Mouse (Mus musculus): ENCODE results near the gene 4931422A03Rik.

The 4931422A03Rik gene

DNA sequence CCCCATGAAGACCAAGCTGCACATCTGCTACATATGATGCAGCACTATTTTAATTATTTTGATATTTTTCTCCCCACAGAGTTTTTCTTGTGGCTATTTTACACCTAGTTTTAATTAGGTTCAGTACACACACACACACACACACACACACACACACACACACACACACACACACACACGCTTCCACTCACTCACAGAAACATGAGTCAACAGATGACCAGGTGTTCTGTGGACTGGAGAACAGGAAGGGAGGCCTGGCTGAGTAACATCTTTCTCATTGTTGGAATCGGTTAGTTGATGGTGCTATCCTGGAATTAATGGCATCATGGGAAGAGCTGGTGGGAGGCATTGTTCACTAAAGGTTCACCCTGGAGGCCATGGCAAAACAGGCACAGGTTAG, 90.5 kb downstream of the 4931422A03Rik start:
- no peak for DNase-seq (ENCODE audit: extremely low read depth, low read depth, low spot score)

DNA sequence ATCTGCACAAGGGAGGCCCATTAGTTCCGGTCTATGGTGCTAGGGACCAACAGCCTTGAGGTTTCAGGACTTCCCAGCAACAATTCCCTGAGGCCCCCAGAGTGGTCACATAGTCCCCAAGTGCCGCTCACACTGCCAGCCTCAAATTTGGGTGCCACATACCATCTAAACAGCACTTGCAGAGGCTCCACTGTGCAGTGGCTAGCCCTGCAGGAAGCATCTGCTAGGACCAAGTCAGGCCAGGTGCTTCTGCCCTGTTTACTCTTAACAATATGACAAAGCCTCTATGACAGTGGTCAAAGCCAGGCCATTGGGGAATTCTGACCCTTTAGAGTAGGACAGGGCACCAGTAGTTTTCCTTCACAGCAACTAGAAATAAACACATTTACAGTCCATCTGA, 91.5 kb downstream of the 4931422A03Rik start:
- DNase-seq (ENCODE audit: extremely low read depth, low read depth, low spot score) = no peak

DNA sequence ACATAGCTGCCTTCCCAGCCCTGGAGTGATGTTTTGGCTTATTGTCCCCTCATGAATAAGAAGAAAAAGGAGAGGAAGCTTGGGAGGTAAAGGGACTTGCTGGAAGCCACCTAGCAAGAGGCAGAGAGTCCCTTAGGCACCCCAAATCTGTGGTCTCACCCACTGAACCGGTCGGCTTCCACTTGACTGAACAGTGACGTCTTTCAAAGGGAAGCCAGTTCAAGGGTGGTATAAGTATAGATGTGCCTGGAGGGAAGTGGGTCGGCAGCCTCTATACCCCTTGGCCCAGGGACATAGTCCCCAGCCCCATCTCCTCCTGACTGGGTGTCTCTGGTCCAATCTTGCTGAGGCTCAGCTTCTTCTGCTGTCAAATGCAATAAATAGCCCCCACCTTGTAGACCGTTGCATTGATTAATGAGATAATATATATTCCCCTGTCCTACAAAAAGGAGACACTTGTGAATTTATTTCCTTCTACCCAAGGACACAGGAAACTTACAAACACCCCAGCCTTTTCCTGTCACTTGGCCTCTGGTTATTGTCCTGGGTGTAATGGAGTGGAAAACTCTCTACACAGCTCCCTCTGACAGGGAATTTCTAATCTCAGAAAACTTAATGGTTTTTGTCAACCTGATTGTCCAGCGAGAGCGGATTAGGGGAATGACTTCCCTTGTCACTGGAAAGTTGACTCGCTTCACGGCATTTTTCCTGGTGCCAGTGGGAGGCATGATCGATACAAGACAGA, 92.3 kb downstream of the 4931422A03Rik start:
- DNase-seq (ENCODE audit: extremely low read depth, low read depth, low spot score) = no peak

DNA sequence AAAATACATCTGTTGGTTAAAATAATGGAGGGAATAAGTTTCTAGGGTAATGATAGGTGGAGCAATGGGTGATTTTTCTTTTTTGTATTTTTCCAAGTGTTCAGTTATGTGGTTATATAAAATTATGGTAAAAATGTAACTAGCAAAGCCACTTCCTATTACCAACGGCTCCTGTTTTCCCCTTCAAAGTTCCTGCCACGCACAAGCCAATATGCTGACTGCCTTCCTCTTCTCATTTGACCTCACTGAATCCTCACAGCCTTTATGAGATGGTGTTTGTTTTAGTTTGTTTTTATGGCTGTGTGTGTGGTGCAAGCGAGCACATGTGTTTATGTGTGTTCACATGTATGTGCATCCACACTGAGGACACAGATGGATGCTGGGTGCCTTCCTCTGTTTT, 93.5 kb downstream of the 4931422A03Rik start:
- DNase-seq (ENCODE audit: extremely low read depth, low read depth, low spot score) = no peak

DNA sequence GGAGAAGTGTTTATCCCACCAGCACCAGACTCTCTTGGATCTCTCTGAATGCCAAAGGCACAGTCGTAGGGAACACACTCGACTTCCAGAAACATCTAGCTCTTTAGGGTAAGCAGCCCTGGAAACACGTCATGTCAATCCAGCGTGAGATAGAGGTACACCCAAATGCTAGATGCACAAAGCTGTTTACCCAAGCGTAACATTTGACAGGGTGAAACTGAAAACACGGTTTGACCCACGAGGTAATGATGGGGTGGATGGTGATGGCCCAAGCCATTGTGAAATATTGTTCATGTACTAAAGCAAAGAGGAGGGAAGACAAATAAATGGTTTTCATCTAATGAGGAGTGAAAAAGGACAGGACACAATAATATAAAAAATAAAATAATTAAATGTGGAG, 93.9 kb downstream of the 4931422A03Rik start:
- no peak for DNase-seq (ENCODE audit: extremely low read depth, low read depth, low spot score)

DNA sequence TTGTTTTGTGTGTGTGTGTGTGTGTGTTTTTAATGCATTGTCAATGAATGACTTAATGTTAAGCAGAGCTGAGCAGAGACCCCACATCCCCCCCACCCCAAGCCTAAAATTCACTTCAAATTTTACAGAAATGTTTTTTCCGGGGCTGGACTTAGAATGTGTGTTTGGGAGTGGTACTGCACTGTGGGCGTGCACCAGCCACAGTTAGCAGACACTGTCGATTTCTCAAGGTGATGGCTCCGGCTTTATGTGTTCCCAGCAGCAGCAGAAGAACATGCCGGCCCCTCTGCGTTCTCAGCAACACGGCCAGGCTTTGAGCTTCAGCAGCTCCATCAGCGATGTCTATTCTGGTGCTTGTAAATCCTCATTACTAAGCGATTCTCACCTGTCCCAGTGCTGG, 95.7 kb downstream of the 4931422A03Rik start:
- no peak for DNase-seq (ENCODE audit: extremely low read depth, low read depth, low spot score)

DNA sequence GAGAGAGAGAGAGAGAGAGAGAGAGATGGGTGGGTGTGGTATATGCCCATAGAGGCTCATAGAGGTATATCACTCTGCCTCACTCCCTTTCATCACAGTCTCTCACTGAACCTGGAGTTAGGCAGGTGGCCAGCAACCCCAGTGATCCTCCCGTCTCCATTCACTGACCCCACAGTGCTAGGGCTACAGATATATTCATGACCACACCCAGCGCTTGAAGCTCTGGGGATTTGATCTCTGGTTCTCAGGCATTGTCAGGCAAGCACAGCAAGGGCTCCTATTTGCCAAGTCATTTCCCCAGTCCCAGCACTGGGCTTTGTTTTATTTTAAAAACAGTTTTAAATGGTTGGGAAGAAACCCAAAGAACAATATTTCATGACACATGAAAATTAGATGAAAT, 96.1 kb downstream of the 4931422A03Rik start:
- DNase-seq (ENCODE audit: extremely low read depth, low read depth, low spot score) = no peak

DNA sequence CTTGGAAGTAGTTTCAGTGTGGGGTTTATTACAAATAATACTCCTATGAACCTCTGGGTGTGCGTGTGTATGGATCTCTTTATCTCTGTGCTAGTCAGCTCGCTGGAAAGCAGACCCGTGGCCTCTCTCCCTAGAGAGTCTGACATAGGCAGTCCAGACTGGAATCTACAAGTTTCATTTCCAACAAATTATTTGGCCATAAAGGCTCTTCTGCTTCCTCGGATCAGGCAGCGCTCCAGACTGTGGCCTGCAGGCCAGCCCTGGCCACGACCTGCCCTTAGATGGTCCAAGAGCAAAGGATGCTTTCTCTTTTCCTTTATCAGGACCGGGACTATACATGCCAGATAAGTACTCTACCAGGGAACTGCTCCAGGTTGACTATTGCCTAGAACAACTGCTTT, 96.7 kb downstream of the 4931422A03Rik start:
- no peak for DNase-seq (ENCODE audit: extremely low read depth, low read depth, low spot score)

DNA sequence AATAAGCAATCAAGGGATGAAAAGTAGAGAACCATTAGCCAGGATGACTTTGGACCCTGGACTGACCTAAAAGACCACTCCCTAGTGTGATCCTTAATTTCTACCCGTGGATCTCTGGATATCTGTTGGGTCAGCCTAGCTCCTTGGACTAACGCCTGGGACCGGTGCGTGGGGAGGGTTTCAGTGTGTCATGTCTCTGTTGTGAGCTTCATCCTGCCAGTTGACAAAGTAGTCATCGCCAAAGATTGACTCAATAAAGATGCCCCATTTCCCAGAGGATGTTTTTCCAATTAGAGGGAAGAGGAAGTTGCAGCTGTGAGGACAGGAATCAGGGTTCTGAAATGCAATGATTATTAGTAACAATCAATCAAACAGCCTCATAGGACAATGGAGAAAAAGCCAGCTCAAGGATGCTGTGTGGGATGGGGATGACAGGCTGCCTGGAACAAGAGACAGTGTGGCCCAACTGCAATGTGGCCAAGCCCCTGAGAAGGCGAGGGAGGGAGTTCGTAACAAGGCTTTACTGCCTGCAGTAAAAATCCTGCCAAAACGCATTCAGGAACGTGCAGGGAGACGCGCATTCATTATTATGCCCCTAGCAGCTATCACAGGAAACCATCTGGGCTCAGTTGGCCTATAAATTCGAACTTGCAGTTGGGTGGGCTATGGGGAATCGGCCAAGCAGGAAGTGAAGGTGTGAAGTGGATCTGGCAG, 97.7 kb downstream of the 4931422A03Rik start:
- DNase-seq (ENCODE audit: extremely low read depth, low read depth, low spot score) = no peak

DNA sequence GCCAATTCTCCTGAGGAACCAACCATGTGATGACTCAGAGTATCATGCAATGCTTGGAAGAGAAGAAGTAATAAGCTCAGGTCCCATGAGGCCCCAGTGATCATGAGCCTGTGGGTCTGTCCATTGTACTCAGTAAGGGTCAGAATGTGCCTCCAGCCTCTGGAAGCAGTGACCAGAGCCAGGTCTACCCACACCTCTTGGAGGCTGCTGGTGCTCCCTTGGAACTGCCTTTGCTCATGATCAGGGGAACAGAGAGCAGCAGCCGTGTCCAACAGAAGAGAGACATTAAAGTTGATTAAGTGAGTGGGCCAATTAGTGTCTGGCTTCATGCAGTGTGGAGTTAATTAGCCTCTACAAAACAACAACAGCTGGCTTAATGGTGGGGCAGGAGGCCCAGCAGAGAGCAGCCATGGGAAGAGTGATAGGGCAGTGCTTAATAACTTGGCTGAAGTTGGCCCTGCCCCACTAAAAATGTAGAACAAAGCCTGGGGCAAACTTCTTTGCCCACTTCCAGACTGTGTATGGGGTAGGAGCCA, 100.5 kb downstream of the 4931422A03Rik start:
- DNase-seq (ENCODE audit: extremely low read depth, low read depth, low spot score) = no peak

DNA sequence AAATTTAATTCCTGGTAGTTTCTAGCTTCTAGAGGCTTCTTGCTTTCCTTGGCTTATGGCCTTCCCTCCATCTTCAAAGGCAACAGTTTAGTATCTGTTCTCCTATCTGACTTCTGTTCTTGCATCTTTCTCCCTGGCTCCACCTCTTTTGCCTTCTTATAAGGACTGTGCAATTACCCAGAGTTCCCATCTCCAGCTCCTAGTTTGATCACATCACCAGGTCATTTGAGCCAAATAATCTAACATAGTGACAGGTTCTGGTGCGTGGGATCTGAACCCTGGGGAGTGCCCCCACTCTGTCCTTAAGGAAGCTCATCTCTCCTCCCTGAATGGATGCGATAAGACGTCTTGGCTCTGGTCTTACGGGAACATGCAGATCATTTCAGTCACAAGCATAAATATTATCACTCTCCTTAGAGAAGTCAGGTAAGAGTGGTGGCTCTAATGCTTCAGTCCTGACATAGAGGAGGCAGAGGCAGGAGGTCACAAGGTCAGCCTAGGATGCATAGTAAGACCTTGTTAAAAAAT, 101.5 kb downstream of the 4931422A03Rik start:
- DNase-seq (ENCODE audit: extremely low read depth, low read depth, low spot score) = no peak

DNA sequence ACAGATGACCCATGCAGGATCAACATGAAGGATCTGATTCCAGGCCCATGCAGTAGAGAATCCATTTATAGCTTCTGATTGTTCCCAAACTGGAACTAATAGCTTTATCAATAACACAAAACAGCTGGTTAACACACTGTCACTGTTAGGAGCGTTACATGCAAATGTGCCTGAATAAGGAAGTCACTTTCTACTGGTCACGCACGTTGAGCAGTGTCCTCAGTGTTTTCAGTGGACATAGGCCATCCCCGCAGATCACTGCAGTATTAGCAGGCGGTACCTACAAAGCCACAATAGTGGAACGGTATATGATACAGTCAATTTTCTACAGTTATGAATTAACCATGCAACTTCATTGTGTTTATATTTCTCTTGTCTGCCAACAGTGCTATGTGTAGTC, 108.7 kb downstream of the 4931422A03Rik start:
- DNase-seq (ENCODE audit: extremely low read depth, low read depth, low spot score) = no peak

DNA sequence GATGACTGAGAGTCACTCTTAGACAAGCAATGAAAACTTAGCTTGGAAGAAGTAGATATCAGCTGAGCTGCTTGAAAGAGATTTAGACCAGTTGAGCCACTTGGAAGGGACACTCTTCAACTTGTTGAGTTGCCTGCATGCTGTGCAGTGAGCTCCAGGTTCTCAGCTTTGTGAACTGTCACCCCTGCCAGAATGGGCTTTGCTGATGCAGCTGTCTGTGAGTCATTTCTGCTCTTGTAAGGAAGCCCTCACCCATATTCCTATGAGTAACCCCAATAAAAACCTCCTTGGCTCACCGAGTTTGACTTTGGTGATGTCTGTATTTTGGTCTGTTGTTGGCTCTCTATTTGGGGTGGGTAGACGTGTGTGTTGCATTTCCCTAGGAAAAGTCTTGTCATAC, 109.8 kb downstream of the 4931422A03Rik start:
- no peak for DNase-seq (ENCODE audit: extremely low read depth, low read depth, low spot score)

DNA sequence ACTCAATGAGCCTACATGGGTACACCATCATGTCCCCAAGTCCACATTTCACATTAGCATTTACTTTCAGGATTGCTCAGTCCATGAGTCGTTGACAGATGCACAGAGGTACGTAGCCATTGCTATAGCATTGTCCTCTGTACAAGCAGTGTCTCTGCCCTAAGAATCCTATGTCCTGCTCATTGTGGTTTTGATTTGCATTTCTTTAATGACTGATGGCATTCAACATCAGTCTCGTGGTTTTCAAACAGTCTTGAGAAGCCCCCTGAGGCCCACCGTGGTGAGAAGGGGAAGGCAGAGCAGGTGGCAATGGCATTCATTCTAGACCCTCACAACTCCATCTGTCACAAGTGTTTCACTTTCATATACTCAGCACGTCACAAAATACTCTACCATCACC, 110.8 kb downstream of the 4931422A03Rik start:
- no peak for DNase-seq (ENCODE audit: extremely low read depth, low read depth, low spot score)

Data from fat pad, adult 2 months (tissue).